Mouse (Mus musculus) CD4-positive, CD25-positive, alpha-beta regulatory T cell, adult 4 months (primary cell): ENCODE results near the gene Kptn. TPM values are rescaled to one million over a fixed set of nuclear protein-coding genes. Genes with fewer than 3 reads are reported as not detected.

Source experiments
- ATAC-seq: one replicate; pipeline ENCODE4 v1.8.0; 2017
- polyA plus RNA-seq, 2 experiments: library from polyadenylated mRNA; unstranded; fragments of 100-300 nt; shearing (Covaris generic); gene quantifications; one replicate each; pipeline ENCODE4 v1.2.1; 2017

Gene Kptn
- 10 to 100 TPM; 22.0 to 32.9 TPM for polyA plus RNA-seq

DNA sequence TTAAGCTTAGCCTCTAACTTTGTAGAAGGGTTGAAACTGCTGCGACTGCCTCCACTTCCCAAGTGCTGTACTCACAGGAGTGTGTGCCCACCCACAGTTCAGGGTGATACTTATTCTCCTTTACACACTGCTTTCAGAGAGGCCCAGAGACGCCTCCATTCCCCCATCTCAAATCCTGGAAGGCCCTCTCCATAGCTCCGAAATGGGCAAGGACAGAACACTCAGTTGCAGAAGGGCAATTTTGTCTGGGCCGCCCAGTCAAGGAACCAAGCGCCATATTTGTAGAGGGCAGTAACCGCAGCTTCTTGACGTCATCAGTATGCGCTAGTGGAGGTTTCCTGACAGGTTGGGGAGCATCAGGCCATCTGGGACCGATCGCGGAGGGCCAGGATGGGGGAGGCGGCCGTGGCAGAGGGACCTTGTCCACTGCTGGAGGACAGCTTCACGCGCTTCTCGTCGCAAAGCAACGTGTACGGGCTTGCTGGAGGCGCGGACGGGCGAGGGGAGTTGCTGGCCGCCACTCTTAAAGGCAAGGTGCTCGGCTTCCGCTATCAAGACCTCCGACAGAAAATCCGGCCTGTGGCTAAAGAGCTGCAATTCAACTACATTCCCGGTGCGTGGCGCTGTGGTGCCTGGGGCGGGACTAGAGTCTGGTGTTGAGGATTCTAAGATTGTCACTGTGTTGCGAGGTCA, at the start of gene Kptn:
Gene Kptn, plus strand, starts transcription at position 327 of the 693 bp plus-strand sequence.
- ATAC-seq = peak; percentile 90

DNA sequence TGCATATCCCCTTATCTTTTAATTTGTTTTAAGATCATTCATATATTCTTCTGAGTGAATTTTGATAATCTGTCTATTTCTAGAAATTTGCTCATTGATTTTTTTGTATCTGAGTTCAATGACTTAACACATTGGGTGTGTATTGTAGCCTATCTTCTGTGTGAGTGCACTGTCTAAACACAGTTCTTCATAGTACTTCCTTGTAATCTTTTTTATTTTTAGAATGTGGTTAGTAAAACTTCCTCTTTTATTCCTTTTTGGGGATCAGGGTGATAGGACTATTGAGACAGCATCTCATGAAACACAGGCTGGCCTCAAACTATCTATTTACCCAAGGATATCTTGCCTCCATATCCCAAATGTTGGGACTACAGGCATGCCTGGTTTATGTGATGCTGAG, 48.8 kb upstream of the Kptn start:
- no peak for ATAC-seq

DNA sequence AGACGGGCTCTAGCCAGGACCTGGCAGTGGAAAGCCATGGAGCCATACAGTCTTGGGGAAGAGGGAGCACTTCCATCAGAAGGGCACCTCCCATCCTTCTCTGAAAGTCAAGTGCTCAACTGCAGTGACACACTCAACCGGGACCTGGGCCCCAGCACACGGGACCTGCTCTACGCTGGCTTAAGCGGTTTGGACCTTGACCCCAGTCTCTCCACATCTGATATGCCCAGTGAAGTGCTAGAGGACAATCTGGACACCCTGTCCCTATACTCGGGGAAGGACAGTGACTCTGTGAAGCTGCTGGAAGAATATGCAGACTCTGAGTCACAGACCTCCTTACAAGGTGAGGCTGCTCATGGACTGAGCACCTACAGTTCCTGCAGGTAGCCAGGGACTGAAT, 47.8 kb upstream of the Kptn start:
- ATAC-seq = no peak

DNA sequence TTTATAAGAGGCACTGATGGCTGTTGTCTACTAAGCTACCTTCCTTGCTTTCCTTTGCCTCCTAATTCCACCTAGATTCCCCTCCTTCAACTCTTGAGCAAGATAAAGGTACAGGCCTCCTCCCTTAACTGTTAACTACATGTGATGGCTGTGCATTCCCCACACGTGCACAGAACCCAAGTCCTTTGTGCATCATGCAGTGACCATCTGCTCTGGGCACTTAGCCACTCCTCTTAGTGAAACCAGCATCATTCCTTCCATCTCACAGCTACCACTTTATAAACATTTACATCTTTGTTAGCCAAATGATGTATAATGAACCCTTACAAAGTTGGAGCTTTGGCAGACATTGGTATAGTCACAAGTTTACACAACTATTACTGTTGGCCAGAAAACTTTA, 39.7 kb upstream of the Kptn start:
- no peak for ATAC-seq

GRCm38 (mm10) chr7:16080581-16080980, 39.1 kb upstream of the Kptn start:
- ATAC-seq = no peak

DNA sequence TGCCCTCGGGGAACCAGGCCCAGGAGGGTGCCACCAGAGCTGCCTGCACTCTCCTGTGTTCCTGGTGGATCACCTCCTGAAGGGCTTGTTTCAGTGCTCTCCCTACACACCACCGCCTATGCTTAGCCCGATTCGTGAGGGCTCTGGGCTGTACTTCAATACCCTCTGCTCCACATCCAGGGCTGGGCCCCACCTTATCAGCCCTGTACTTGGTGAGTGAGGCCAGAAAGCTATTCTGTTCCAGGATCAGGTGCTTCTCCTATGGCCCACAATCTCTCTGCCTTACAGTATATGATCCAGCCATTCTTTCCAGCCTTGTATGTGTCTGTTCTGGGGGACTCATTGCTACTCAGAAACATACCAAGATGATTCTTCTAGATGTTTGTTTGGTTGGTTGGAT, 36.3 kb upstream of the Kptn start:
- ATAC-seq = no peak

GRCm38 (mm10) chr7:16087587-16087986, 32.1 kb upstream of the Kptn start:
- ATAC-seq = no peak

DNA sequence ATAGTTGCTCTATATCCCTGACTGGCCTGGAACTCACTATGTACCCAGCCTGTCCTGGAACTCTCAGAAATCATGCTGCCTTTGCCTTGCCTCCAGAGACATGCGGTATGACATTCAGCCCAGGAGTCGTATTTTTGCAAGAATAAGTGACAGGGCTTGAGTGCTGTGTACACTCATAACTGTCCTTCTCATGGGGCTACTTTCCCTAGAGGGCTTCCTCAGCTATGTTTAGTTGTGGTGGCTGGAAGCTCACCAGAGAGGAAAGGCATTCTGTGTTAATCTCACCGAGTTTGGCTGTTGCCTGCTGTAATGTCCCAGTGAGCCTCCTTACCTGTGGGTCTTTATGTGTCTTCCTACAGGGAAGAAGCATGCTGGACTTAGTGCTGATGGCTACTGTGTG, 25.1 kb upstream of the Kptn start:
- ATAC-seq = no peak

DNA sequence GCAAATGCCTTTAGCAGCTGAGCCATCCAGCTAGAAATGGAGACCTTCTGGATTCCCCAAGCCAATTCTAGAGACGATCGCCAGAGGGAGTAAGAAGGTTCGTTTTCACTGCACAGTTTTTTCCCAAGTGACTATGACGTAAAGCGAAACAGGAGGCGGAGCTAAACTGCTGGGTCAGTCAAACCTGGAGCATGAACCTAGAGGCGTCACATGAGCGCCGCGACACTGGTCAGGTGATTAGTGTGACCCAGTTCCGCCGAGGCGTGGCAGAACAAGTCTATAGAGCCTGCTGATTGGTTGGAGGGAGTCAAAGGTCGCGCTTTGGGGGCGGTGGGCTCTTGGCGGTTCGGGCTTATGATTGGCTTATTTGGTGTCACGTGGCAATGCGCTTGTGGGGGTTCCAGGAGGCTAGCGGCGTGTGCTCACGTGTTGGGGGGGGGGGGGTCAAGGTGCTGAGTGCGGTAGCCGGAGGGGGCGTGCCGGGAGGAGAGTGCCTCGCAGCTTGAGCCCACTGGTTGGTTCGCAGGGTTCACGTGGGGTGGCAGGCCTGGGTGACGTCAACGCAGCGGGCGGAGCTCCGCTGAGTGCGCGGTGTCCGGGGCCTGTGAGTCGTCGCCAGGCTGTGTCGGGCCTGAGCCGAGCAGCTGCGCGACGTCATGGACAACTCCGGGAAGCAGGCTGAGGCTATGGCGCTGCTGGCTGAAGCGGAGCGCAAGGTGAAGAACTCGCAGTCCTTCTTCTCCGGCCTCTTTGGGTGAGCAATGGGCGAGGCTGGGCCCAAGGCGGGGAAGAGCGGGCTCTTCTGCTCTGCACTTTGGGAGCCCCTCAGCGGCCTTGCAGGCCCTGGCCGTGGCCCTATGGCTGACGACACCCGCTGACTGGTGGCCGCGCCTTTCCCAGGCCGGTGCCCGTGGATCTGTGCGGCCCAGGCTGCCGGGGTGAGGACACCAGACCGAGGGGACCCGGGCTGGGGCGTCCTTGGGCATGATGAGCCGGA, 21.4 kb upstream of the Kptn start, which contains the start of gene Napa:
Gene Napa, plus strand, starts transcription at position 438 of the 997 bp plus-strand sequence.
- ATAC-seq = peak; percentile 89

DNA sequence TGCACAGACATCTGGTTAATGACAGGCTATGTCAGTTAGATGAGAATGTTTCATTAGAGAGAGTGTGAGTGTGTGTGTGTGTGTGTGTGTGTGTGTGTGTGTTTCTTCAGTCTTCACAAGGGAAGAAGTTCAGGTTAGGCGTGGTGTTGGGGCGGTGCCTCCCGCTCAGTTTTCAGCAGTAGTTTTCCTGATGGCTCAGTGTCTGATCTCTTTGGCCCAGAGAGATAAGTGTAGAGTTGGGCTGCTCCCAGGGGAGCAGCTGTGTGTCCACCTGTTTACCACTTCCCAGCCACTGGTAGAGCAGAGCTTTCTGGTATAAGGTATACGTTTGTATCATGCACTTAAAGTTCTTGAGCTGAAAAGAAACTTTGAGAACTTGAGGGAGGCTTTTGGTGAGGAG, 19.8 kb upstream of the Kptn start:
- ATAC-seq = no peak

GRCm38 (mm10) chr7:16101081-16101480, 18.6 kb upstream of the Kptn start:
- ATAC-seq = no peak

GRCm38 (mm10) chr7:16101726-16102475, 17.8 kb upstream of the Kptn start:
- ATAC-seq = no peak

DNA sequence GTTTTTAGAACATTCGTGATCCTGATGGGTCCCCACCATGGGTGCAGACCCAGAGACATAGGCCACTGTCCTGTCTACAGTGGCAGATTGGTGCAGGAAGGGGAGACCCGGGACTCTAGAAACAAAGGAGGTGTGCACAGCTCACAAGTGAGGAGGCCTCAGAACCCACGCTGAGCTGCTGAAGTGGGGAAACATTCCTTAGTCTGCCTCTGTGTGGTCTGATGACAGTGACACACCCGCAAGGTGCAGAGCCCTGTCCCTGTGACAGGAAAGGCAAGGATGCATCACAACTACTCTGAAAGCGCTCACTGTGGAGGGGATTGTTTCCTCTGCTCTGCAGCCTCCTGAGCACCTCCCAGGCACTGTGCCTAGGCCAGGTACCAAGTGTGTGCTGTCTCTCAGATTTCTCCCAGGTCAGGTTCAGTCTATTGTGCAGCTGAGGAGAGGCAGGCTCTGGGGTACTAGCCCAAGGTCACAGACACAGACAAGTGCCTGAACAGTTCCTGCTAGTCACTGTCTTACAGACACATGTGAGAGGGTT, 16.9 kb upstream of the Kptn start:
- ATAC-seq = no peak

DNA sequence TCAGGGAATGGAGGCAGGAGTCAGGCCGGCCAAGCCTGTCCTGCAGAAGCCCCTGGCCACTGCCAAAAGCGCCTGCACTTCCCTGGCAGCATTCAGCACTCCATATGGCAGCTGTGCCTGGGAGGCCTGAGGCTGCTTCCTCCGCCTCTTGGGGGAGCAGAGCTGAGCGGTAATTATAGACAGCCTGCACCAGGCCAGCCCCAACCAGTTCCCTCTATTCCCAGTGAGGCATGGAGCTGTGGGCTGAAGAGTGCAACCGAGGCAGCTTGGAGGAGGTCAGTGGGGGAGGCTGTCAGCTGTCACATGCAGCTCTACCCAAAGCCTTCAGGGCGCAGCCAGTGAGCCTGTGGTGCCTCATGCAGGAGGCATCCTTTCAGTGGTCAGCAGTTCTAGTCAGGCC, 15.9 kb upstream of the Kptn start:
- ATAC-seq = no peak

GRCm38 (mm10) chr7:16104611-16105388, 14.9 kb upstream of the Kptn start:
- no peak for ATAC-seq

DNA sequence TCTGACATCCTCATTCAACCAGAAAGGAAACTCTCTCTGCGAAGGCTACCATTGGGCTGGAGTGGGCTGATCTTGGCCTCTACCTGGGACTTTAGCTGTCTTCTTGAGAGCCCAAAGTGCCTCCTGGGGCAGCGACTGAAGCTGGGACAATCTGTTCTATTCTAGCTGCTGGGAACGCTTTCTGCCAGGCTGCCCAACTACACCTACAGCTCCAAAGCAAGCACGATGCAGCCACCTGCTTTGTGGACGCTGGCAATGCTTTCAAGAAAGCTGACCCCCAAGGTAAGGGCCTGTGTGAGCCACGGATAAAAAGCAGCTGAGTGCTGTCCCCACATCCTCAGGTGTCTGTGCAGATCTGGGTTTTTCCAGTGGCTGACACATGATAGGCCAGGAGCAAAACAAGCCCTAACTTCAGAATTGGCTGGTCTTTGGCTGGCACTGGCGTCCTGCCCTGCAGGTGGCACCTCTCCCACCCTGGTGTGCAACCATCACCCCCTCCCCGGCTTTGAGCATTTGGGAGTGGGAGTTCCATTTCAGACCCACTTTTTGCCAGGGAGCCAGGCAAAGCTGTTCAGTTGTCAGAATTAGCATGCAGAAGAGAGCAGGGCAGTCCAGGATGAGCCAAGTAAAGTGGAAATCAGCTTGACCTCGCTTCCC, 10.7 kb upstream of the Kptn start:
- no peak for ATAC-seq

- no peak for ATAC-seq
Measured at GRCm38 (mm10) chr7:16110158-16110557, 9.5 kb upstream of the Kptn start.

DNA sequence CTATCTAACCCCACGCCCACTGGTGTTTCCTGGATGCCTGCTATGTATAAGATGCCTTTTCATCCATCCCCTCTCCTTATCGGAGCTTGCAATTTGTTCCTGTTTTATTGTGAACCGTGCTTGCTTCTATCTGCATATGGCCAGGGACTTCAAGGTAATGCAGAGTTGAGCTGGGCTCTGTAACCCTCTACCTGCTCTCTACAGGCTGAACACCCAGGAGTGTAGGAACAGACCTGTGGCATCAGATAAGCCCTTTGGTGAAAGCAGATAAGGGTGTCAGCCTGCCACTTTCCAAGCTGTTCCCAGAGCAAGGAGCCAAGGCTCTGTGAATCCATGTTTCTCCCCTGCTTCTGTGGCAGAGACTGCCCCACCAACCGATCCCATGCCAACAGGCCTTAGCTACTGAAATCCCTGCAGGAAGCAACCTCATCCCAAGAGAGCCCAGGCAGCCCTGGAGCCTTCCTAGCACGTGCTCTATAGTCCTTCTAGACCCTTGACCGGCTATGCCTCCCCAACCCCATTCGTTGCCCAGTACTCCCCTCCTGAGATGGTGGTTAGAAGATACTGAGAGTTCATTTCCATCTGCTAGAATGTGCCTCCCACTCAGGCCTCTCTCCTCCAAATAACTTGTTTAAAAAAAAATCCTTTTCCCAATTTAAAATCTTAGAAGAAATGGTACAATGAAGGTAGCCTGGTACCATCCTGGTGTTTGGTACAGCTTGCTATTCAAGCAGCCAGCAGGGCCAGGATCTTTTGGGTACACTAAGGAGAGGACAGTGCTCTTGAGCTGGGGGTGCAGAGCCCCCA, 8.2 kb upstream of the Kptn start:
- ATAC-seq = no peak

- ATAC-seq = no peak
Measured at GRCm38 (mm10) chr7:16116418-16116817, 3.3 kb upstream of the Kptn start.

GRCm38 (mm10) chr7:16117100-16117499, 2.6 kb upstream of the Kptn start:
- ATAC-seq = no peak

- ATAC-seq = no peak
Measured at GRCm38 (mm10) chr7:16120262-16120600, 536 bp downstream of the Kptn start.
